Mouse (Mus musculus) heart, adult 2 months (tissue): ENCODE data around the gene Ssbp1.

Experiments used
- CTCF ChIP-seq: fragments of 200-600 bp; IDR thresholded peaks from 2 replicates; pipeline ENCODE4 v1.8.1; 2022; ENCODE audit warnings: antibody characterized with exemption, mild to moderate bottlenecking, moderate library complexity
- POLR2A ChIP-seq: fragments of 200-500 bp; IDR thresholded peaks from 2 replicates; pipeline ENCODE4 v1.6.1; 2011; ENCODE audit warnings: mild to moderate bottlenecking, low read depth, low read length, control low read depth; ENCODE audit not compliant: insufficient read depth

- TF ChIP-seq CTCF (no peak), POLR2A (no peak)
Measured at GRCm38 (mm10) chr6:40431356-40431755, 39.8 kb upstream of the Ssbp1 start.
